Mouse (Mus musculus) thymus, adult 2 months (tissue): ENCODE measurements around the gene Zfp113. TPM values are rescaled to one million over a fixed set of nuclear protein-coding genes. Genes with fewer than 3 reads are reported as not detected.

Source experiments
- DNase-seq: peaks from one replicate; pipeline ENCODE4 v3.0.0; 2021
- H3K27ac ChIP-seq: fragments of 200-500 bp; 2 replicates; pipeline ENCODE4 v1.5.1; 2012; ENCODE audit warnings: low read length, control low read depth; ENCODE audit not compliant: control insufficient read depth, insufficient read depth
- H3K27me3 ChIP-seq: fragments of 200-500 bp; 2 replicates; pipeline ENCODE4 v1.6.1; 2012; ENCODE audit warnings: mild to moderate bottlenecking, low read length, moderate library complexity, mixed read lengths; ENCODE audit not compliant: control insufficient read depth, insufficient read depth
- H3K36me3 ChIP-seq: fragments of 200-500 bp; 2 replicates; pipeline ENCODE4 v1.6.1; 2012; ENCODE audit warnings: mild to moderate bottlenecking, low read length, moderate library complexity; ENCODE audit not compliant: control insufficient read depth, insufficient read depth
- H3K4me1 ChIP-seq: fragments of 200-500 bp; replicated peaks from 2 replicates; pipeline ENCODE4 v1.6.1; 2012; ENCODE audit warnings: low read length; ENCODE audit not compliant: control insufficient read depth, insufficient read depth
- H3K4me3 ChIP-seq: fragments of 200-500 bp; 2 replicates; pipeline ENCODE4 v1.5.1; 2012; ENCODE audit warnings: mild to moderate bottlenecking, low read length, control low read depth, moderate library complexity; ENCODE audit not compliant: control insufficient read depth, insufficient read depth
- CTCF ChIP-seq: fragments of 200-500 bp; IDR thresholded peaks from 2 replicates; pipeline ENCODE4 v1.5.1; 2012; ENCODE audit warnings: mild to moderate bottlenecking, control low read depth, low read length, moderate library complexity, borderline replicate concordance; ENCODE audit not compliant: control insufficient read depth, poor library complexity, insufficient read depth; ENCODE audit errors: extremely low read depth
- POLR2A ChIP-seq: fragments of 200-500 bp; IDR thresholded peaks from 2 replicates; pipeline ENCODE4 v1.6.1; 2012; ENCODE audit warnings: mild to moderate bottlenecking, low read length, control low read depth, moderate library complexity; ENCODE audit not compliant: control insufficient read depth, poor library complexity, insufficient read depth; ENCODE audit errors: extremely low read depth
- WGBS: fragments of 180-500 bp; shearing (Covaris S2); methylation state at CpG from one replicate; pipeline ENCODE4 v1.1.7; 2018; 5-methylcytosine and 5-hydroxymethylcytosine counted together
- polyA plus RNA-seq: library from polyadenylated mRNA; depleted of rRNA; stranded (reverse); fragments of >200 nt; gene quantifications from 2 replicates; pipeline ENCODE4 v1.2.3, GENCODE M21; 2012

The Zfp113 gene
- polyA plus RNA-seq, 1 experiment: 3.6 TPM

- peak; percentile 71 for DNase-seq
- Histone ChIP-seq H3K27ac (peak overlapping the region; percentile 71; the same call in 1 of the 2 replicates), H3K36me3 (no peaks in the 10 kb centered on the region; the same call in 1 of the 2 replicates), H3K4me1 (peaks cover 5% of the 10 kb centered on the region; the same call in 1 of the 2 replicates), H3K27me3 (no peaks in the 10 kb centered on the region), H3K4me3 (peak overlapping the region; percentile 92)
- TF ChIP-seq POLR2A: no peak
- TF ChIP-seq CTCF: no peak
- under 1% methylated on average over 10 of the region's 10 CpGs for WGBS
Observed at GRCm38 (mm10) chr5:138187661-138188306, 32.2 kb upstream of the Zfp113 start.

DNA sequence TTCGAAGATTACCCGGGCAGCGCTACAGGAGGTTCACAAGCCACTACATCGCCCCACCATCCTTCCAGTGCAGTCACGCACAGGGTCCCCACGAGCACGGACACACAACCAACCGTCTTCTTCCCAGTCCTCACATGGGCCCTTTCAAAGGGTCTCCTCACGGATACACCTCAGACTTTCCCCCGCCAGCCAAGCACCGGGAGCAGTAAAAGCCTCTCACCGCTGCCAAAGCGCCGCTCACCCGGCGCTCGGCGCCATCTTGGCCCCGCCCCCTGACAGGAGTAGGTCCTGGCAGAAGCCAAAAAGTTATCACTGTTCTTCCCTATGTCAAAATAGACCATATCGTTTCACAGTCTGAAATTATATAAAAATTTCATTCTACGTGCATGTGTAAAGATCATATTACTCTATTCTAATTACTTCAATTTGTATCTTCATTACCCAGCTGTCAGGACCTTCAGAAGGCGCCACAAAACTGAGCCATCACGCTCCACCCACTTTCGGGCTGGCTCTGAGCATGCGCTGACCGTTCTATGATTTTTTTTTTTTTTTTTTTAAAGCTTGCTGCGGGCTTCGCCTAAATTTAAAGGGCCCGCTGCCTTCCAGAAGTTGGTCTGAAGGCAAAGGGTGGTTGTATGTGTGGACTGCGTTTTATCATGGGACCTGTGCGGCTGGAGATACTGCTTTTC lies 31.6 kb upstream of the Zfp113 start, which contains the start of the genes Taf6 and Cnpy4:
TSS of gene Taf6 (minus strand) at position 502 of the 689 bp plus-strand sequence.
TSS of gene Cnpy4 (plus strand) at position 536 of the 689 bp plus-strand sequence.
- Histone ChIP-seq H3K4me1 (peaks cover 5% of the 10 kb centered on the region; the same call in 1 of the 2 replicates), H3K4me3 (peak within 1 kb of the TSS; percentile 100), H3K27me3 (no peaks in the 10 kb centered on the region), H3K27ac (peak within 1 kb of the TSS; percentile 71; the same call in 1 of the 2 replicates), H3K36me3 (peaks cover 2% of the 10 kb centered on the region)
- WGBS: under 1% methylated on average over 31 of the region's 31 CpGs
- peak; percentile 83 for DNase-seq
- TF ChIP-seq POLR2A (peak; percentile 98), CTCF (0 out of 2 replicates have a peak, but pooled peaks have one; percentile 34)

DNA sequence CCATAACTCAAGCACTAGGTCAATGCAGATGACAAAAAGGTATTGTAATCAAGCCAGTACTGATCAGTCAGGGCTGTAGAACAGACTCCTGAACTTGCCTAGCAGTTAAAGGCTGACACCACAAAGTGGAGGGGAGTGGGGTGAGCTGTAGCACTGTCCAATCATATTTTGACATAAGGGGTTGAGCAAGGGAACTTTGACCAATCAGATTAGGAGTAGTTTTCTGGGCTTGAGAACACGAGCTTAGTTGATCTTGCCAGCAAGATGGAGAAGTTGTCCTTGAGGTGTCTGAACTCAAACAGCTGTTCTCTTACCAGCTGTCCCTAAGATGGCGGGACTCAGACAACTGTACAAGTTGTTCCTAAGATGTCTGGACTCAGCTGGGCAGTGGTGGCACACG lies 17.7 kb upstream of the Zfp113 start:
- Histone ChIP-seq H3K36me3 (peaks cover 24% of the 10 kb centered on the region), H3K4me3 (no peak overlapping the region), H3K27me3 (no peaks in the 10 kb centered on the region), H3K27ac (no peak overlapping the region), H3K4me1 (0 out of 2 replicates have a peak, but pooled peaks cover 3% of the 10 kb centered on the region)
- WGBS: 90% methylated on average over 3 of the region's 3 CpGs
- TF ChIP-seq CTCF: no peak
- no peak for DNase-seq

DNA sequence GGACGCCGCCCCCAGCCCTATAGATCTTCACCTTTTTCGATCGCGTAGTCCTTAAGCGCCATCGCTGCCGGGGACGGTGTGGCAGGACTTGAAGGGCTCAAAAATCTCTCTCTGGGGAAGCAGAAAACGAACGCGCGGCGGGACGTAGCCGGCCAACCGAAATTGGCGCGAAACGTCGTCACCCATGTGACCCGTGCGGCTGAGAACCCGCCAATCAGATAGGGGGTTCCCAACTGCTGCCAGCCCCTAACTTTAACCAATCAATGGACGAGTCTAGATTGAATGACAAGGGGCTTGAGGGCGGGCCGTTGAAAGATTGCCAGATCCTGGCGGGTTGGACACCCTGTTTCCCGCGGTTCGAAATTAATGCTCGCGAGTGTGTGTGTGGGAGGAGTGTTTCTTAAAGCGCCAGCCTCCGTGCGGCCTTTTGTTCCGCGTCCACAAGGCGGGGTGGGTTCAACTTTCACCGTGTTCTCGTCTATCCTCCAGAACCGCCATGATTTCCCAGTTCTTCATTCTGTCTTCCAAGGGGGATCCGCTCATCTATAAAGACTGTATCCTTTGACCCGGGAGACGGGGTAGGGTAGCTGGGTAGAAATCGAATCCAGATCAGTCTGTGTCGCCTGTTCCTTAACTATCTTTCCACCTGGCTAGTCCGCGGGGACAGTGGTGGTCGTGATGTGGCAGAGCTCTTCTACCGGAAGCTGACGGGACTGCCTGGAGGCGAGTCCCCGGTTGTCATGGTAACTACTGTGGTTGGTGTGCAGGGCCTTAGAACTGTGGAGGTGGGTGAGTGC lies 16.3 kb upstream of the Zfp113 start, which contains the start of the genes Ap4m1 and Mcm7:
TSS of gene Ap4m1 (plus strand) at position 308 of the 797 bp plus-strand sequence.
TSS of gene Mcm7 (minus strand) at position 728 of the 797 bp plus-strand sequence.
- WGBS: under 1% methylated on average over 54 of the region's 54 CpGs
- TF ChIP-seq CTCF: no peak
- TF ChIP-seq POLR2A: peak; percentile 48; the same call in 1 of the 2 replicates
- no peaks in the 10 kb centered on the region for H3K27me3 ChIP-seq
- peak within 1 kb of the TSS; percentile 76 for H3K27ac ChIP-seq
- peaks cover 25% of the 10 kb centered on the region for H3K36me3 ChIP-seq
- peak within 1 kb of the TSS; percentile 86 for H3K4me3 ChIP-seq
- peak; percentile 92 for DNase-seq
- 0 out of 2 replicates have a peak, but pooled peaks cover 3% of the 10 kb centered on the region for H3K4me1 ChIP-seq

- Histone ChIP-seq H3K36me3 (peaks cover 31% of the 10 kb centered on the region), H3K4me1 (0 out of 2 replicates have a peak, but pooled peaks cover 3% of the 10 kb centered on the region), H3K27me3 (no peaks in the 10 kb centered on the region), H3K27ac (peak overlapping the region; percentile 76), H3K4me3 (peak overlapping the region; percentile 86)
- TF ChIP-seq POLR2A: peak; percentile 28
- TF ChIP-seq CTCF: no peak
- WGBS: under 1% methylated on average over 47 of the region's 47 CpGs
- DNase-seq: peak; percentile 91
Observed at GRCm38 (mm10) chr5:138170936-138171561, 15.5 kb upstream of the Zfp113 start.

DNA sequence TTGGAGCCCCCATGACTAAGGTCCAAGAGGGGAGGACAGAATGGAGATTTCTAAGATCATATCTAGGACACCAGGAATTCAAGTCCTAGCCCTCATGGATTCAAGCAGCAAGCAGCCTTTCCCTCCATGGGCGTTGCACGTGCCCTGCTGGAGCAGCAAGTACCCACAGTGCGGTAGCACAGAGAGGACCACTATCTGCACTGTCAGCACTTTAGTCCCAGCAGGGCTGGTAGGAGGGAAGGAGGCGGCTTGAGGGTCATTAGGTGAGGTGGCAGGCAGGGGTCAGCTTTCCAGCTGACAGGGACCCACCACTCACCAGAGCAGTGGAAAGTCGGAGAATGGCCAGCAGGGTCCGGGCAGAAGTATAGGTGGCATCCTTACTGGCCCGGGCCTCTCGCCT lies 10.1 kb upstream of the Zfp113 start:
- no peaks in the 10 kb centered on the region for H3K27me3 ChIP-seq
- peaks cover 4% of the 10 kb centered on the region for H3K4me1 ChIP-seq
- TF ChIP-seq POLR2A: no peak
- no peak for TF ChIP-seq CTCF
- WGBS: 96% methylated on average over 8 of the region's 8 CpGs
- DNase-seq: no peak
- H3K4me3 ChIP-seq: no peak overlapping the region
- H3K27ac ChIP-seq: no peak overlapping the region
- peaks cover 62% of the 10 kb centered on the region for H3K36me3 ChIP-seq
